Mouse (Mus musculus) testis, adult 2 months (tissue): ENCODE measurements around the gene Nf1.

ENCODE experiments used
- CTCF ChIP-seq: fragments of 200-500 bp; IDR thresholded peaks from 2 replicates; pipeline ENCODE4 v1.5.1; 2012; ENCODE audit warnings: low read depth, mild to moderate bottlenecking, inconsistent platforms, low read length, moderate library complexity; ENCODE audit not compliant: control insufficient read depth, insufficient read depth, insufficient replicate concordance
- POLR2A ChIP-seq: fragments of 200-500 bp; IDR thresholded peaks from 2 replicates; pipeline ENCODE4 v1.6.1; 2012; ENCODE audit warnings: low read depth, mild to moderate bottlenecking, inconsistent platforms, low read length, moderate library complexity; ENCODE audit not compliant: control insufficient read depth

GRCm38 (mm10) chr11:79398336-79398735, 58.8 kb downstream of the Nf1 start:
- TF ChIP-seq POLR2A (no peak), CTCF (peak; percentile 63; the same call in 1 of the 2 replicates)
